Mouse (Mus musculus) CD4-positive, CD25-positive, alpha-beta regulatory T cell, adult 9 weeks (primary cell): ENCODE data around the gene Snx7. TPM values are rescaled to one million over a fixed set of nuclear protein-coding genes. Genes with fewer than 3 reads are reported as not detected.

Source experiments
- polyA plus RNA-seq: library from polyadenylated mRNA; unstranded; fragments of 100-300 nt; shearing (Covaris generic); gene quantifications from one replicate; pipeline ENCODE4 v1.2.1, GENCODE M21; 2017

Gene Snx7
- not detected for polyA plus RNA-seq

DNA sequence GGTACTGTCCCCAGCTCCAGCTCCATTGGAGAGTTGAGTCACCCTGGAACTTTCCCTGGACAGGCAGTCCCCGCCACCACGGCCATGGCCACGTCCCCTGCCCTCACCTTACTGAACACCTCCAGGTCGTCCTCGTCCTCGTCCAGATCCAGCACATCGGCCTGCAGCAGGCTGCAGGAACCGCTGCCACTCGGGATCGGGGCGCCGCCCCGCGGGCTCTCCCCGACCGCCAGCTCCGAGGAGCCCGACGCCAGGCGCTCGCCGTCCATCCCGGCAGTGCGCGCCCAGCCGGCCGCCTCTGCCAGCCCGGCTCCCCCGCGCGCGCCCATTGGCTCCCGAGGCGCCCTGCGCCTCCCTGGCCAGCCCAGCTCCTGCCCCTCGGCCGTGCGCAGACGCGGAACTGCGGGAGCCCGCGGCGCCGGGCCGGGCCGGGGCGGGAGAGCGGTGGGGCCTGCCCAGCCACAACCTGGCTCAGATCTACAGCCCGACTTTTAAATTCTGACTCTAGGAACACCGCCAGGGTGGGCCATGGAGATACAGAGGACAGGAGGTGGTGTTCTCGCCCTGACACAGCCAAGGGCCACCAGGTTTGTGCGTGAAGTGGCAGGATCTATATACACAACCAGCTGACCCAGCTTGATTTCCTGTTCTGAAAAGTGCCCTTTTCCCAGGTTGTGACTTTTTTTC is at the start of gene Snx7:
TSS of gene Snx7 (minus strand) at position 300 of the 687 bp plus-strand sequence.

